Mouse (Mus musculus): Measurements from ENCODE around the gene Gm5862.
"Not testable (repeated sequence)": the region's sequence is repeated elsewhere in the genome, so short reads cannot be mapped to it uniquely, and the experiment has no call there.

DNA sequence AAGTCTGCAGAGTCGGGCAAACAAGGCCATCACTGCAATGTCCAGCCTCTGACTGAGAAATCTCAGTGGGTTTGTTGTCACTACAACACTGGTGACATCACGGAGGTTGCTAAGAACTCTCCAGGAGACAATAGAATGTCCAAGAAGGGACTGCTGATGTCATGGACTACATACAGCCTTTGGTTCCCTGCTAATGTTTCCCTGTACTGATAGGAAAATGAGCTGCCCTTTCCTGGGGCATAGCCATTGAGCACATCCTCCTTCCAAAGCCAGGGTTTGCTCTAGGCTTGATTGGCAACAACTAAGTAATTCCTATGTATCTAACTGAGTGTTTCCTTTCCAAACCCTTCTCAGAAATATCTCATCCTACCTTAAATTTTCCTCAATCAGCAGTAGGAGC lies 35.8 kb upstream of the Gm5862 start, which contains the start of gene Gm7347:
- not testable (repeated sequence) for TF ChIP-seq CTCF (IDR thresholded peaks at IDR 0.05; ENCODE audit: low read depth); EP300 (optimal IDR thresholded peaks at IDR 0.05)
